Mouse (Mus musculus) layer of hippocampus, adult 2 months (tissue): Measurements from ENCODE around the gene Rab3a. TPM values are rescaled to one million over a fixed set of nuclear protein-coding genes. Genes with fewer than 3 reads are reported as not detected.

ENCODE experiments used
- DNase-seq, 2 experiments: peaks; one replicate each; pipeline ENCODE4 v3.0.0; 2022; ENCODE audit warnings: low spot score in 2 of 2
- H3K27ac ChIP-seq: fragments of 200-600 bp; 2 replicates; pipeline ENCODE4 v1.8.1; 2022
- H3K4me3 ChIP-seq: fragments of 200-600 bp; 2 replicates; pipeline ENCODE4 v1.8.1; 2022; ENCODE audit warnings: mild to moderate bottlenecking
- CTCF ChIP-seq: fragments of 200-600 bp; conservative IDR thresholded peaks from 2 replicates; pipeline ENCODE4 v1.8.1; 2022; ENCODE audit warnings: antibody characterized with exemption, mild to moderate bottlenecking, moderate library complexity
- total RNA-seq, 2 experiments: library from RNA; stranded (reverse); gene quantifications; 2 replicates each; pipeline ENCODE4 v1.2.3; 2021

Rab3a gene
- total RNA-seq, 2 experiments from 2014 or later, result 775 to 798 TPM

- no peak overlapping the region; the same call in 1 of the 2 replicates for H3K4me3 ChIP-seq
- DNase-seq, result no peak
- no peak overlapping the region for H3K27ac ChIP-seq
- TF ChIP-seq CTCF, result no peak
Measured at GRCm38 (mm10) chr8:70744806-70745205, 9.7 kb upstream of the Rab3a start.

GRCm38 (mm10) chr8:70745691-70746220, 8.7 kb upstream of the Rab3a start:
- Histone ChIP-seq H3K27ac (no peak overlapping the region), H3K4me3 (no peak overlapping the region)
- no peak for TF ChIP-seq CTCF
- no peak for DNase-seq

- no peak overlapping the region for H3K27ac ChIP-seq
- H3K4me3 ChIP-seq, result no peak overlapping the region
- no peak for DNase-seq
- no peak for TF ChIP-seq CTCF
Measured at GRCm38 (mm10) chr8:70746676-70747075, 7.8 kb upstream of the Rab3a start.

- no peak for DNase-seq
Measured at GRCm38 (mm10) chr8:70747211-70747890, 7.1 kb upstream of the Rab3a start.

GRCm38 (mm10) chr8:70748246-70749096, 6.0 kb upstream of the Rab3a start:
- DNase-seq, result no peak
- no peak for TF ChIP-seq CTCF
- Histone ChIP-seq H3K27ac (no peak overlapping the region), H3K4me3 (no peak overlapping the region)

More at GRCm38 (mm10) chr8:70747211-70747890, 7.1 kb upstream of the Rab3a start:
- TF ChIP-seq CTCF, result no peak
- H3K4me3 ChIP-seq, result no peak overlapping the region
- no peak overlapping the region for H3K27ac ChIP-seq

- TF ChIP-seq CTCF, result no peak
- no peak overlapping the region for H3K4me3 ChIP-seq
- no peak for DNase-seq
- no peak overlapping the region for H3K27ac ChIP-seq
Measured at GRCm38 (mm10) chr8:70749097-70749674, 5.3 kb upstream of the Rab3a start.

GRCm38 (mm10) chr8:70750128-70750680, 4.3 kb upstream of the Rab3a start:
- no peak for DNase-seq
- no peak overlapping the region for H3K4me3 ChIP-seq
- TF ChIP-seq CTCF, result no peak
- H3K27ac ChIP-seq, result no peak overlapping the region

- TF ChIP-seq CTCF, result peak; percentile 83
- H3K4me3 ChIP-seq, result no peak overlapping the region
- peak overlapping the region; percentile 99 for H3K27ac ChIP-seq
- DNase-seq, result peak in 1 of 2 experiments; percentile 76
Measured at GRCm38 (mm10) chr8:70752000-70752764, 2.3 kb upstream of the Rab3a start.

- Histone ChIP-seq H3K27ac (peak overlapping the region; percentile 99), H3K4me3 (peak overlapping the region; percentile 36; the same call in 1 of the 2 replicates)
- no peak for TF ChIP-seq CTCF
- peak; percentile 76 to 79 for DNase-seq
Measured at GRCm38 (mm10) chr8:70753151-70753550, 1.3 kb upstream of the Rab3a start.

GRCm38 (mm10) chr8:70754871-70755660, 587 bp downstream of the Rab3a start:
- Histone ChIP-seq H3K27ac (peak overlapping the region; percentile 99), H3K4me3 (peak overlapping the region; percentile 97)
- DNase-seq, result peak; percentile 76 to 83
- TF ChIP-seq CTCF, result no peak
